Mouse (Mus musculus) olfactory bulb, adult 2 months (tissue): ENCODE results near the gene Cltrn.

Source experiments
- CTCF ChIP-seq: fragments of 200-500 bp; IDR thresholded peaks from 2 replicates; pipeline ENCODE4 v1.5.1; 2012; ENCODE audit warnings: low read depth, mild to moderate bottlenecking, low read length, moderate library complexity; ENCODE audit not compliant: insufficient read depth
- POLR2A ChIP-seq: fragments of 200-500 bp; IDR thresholded peaks from 2 replicates; pipeline ENCODE4 v1.6.1; 2012; ENCODE audit warnings: mild to moderate bottlenecking, low read depth, low read length, moderate library complexity; ENCODE audit not compliant: insufficient read depth

- TF ChIP-seq CTCF (no peak), POLR2A (no peak)
Measured at GRCm38 (mm10) chrX:164133531-164133930, 44.9 kb downstream of the Cltrn start.
